Mouse (Mus musculus) layer of hippocampus, postnatal 10 days (tissue): ENCODE measurements at regions not wholly inside any gene's neighbourhood (a gene's known extent, or its start where the extent isn't known, plus 50 kb on each side); places are given as distances from the start of the nearest gene placed in this dataset.
"Not testable (repeated sequence)": the region's sequence is repeated elsewhere in the genome, so short reads cannot be mapped to it uniquely, and the experiment has no call there.

ENCODE experiments used
- DNase-seq, 2 experiments: peaks; one replicate each; pipeline ENCODE4 v3.0.0; 2021; ENCODE audit warnings: low spot score in 2 of 2

DNA sequence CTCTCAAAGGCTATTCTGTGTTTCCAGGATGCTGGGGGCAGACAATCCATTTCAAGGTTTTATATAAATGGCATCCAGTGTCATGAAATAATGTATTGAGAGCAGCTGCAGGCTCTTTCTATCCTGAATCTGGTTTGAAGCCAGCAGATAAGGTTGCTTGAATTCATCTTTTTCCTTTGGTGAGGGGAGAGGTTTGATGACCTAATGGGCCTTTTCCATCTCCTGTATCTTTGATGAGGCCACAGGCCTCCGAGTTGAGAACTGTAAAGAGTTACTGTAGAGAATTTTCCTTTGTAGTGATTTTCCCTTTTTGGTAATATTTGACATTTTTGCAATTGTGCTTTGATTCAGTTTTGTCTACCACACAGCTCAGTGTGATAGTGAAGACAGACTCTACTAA lies 458.8 kb upstream of the 1700008P02Rik start:
- DNase-seq: no peak

DNA sequence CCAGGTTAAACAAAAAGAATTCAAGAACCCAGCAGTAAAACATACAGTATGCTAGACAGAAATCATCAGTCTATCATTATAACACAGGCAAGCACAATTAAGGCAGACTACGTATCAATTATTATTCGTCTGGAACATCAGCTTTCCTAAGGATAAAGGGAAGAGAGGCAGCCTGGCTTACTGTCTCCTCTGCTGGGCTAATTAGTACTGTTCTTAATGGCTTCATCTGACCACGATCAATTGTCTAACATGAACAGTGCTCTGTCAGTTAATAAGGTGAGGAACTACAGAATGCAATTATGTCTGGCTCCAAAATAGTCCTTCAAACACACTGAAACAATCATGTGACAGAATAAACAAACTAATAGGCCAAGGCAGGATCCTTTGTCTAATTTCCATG lies 456.6 kb upstream of the 1700008P02Rik start:
- no peak for DNase-seq

DNA sequence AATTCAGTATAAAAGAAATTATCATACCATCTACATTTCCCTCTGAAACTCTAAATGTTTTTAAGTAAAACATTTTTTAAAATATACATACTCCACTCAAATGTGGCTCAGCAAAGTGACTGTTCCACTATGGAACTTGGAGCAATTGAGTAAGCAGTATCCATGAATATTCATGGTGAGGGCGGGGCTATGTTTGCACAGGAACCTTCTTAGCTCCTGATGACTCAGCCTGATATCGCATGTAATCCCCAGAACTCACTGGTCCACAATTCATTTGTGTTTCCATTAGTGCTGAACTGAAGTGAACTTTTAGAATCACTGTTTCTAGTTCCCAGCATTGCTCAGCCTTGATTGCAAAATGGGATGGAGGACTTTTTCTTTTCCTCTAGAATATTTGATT lies 454.2 kb upstream of the 1700008P02Rik start:
- no peak for DNase-seq

DNA sequence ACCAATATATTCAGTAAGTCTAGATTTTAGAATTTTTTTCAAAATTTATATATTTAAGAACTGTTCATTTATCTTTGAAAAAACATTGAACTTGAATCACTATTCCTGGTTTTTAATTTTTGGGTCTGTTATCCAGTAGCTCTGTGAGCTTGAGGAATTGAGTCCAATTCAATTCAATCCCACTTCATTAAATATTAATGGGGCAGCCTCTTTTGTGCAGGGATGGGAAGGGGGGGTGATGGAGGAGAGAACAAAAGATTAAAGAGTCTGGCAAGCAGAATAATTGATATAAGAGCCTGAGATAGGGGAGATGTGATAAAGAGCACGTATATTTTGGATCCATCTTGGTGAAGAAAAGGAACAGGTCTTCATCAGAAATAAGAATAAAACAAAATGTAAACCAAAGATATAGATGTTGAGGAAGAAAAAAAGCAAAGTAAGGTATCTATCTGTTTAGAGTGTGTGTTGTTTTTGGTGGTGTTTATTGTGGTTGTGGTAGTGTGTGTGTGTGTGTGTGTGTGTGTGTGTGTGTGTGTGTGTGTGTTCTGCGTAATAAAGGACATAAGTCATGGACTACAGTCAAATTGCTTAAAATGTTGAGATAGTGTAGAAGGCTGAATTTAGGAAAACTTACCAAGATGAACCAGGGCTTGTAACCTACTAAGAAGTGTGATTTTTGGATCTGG lies 421.3 kb upstream of the 1700008P02Rik start:
- no peak for DNase-seq

DNA sequence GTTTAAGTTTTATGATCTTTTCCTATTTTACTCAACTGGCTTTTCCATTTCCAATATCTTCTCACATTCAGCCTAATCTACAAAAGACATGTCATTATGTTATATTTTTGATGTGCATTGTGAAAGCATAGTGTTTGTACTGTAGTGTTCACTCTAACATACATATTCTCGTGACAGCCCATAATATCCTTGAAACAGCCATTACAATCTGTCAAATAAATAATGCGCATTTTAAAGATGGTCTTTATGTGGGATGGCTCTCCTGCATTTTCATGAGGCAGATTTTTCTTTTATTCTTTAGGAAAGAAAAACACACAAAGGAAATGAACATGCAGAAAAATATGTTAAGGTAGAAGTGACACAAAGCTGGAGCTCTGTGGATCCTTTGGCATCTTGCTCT lies 415.6 kb upstream of the 1700008P02Rik start:
- no peak for DNase-seq

DNA sequence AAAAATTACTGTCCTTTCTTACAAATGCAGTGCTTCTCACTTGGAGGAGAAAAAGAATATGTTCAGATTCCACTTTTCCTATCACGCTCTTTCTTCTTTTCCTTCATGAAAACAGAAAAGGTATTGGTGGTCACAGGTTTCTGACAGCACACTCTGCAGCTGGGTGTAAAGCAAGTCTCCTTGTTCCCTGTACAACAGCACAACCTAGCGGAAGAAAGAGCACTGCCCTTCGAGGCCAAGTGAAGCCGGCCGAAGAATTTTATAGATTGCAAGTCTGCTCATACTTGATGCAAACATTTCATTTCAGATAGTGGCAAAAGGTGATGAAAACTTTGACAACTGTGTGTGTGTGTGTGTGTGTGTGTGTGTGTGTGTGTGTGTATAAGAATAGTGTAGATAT lies 407.6 kb upstream of the 1700008P02Rik start:
- DNase-seq: peak; percentile 25 to 56

DNA sequence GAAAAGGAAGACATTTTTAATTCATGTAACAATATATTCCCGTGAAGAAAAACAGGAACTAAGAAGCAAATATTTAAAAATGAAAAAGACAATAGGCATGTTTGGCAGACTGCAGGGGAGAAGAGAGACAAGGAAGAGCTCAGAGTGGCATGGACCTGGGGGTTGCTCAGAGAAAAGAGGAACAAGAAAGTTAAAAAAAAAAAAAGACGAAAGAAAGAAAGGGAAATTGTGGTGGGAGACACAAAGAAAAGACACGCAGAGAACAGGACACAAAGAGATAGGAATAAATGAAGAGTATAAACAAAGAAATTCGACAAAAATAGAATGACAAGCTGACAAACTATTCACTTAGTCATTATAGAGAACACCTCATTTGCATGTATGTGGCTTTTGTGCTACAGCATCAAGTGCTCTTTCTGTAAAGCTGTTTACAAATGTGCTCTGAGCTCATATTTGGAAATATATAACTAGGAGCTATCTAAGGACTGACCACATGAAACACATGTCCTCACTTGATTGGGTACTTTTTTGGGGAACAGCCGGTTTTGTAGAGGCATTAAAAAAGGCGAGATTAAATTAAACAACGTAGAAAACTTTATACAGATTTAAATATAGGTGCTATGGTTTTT lies 394.2 kb upstream of the 1700008P02Rik start:
- DNase-seq: no peak

DNA sequence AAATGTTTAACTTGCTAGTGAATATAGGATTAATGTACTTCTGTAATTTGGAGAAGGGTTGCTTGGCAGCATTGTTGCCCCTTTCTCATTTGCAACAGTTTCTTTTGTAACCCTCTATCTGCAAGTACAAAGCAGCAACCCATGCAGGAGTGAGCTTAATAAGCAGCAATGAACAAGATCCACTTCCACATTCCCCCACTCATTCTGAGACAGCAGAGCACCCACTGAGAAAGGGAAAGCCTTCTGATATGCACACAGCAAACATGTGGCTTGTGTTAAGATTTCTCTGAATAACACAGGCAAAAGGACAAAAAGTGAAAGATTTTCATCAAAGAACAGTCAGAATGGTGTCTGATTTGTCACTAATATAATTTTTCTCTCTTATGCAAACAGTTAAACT lies 393.3 kb upstream of the 1700008P02Rik start:
- no peak for DNase-seq

DNA sequence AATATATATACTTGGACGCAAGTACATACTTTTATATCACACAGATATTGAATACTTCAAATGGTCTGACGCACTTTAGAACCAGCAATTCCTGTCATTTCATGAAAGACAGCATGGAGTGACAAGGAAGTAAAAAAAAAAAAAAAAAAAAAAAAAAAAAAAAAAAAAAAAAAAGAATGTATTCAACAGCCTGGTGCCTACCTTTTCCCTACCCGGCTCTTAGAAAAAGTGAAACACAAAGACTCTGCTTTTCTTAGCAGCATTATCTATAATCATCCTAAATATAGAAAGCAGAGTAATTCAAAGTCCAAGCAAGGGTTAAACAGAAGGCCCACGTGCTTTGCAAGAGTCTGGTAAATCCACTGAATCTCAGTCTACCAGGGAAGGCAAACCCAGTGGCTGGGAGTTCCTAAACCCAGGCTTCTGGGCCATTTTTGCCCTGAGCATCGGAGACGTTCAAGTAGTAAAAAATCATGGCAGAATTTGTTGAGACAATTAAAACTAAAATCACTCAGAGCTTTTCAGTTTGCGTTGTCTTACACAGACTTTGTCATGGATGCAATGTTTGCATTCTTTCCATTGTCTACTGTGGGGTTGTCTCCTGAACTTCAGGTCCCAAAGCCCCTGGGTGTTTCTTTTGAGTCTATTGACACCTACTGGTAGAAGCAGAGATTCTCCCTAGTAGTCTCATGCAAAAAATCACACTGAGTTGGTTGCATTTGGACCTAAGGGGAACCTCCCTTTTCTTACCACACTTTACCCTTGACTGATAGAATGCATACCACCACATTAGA lies 390.2 kb upstream of the 1700008P02Rik start:
- DNase-seq: no peak

DNA sequence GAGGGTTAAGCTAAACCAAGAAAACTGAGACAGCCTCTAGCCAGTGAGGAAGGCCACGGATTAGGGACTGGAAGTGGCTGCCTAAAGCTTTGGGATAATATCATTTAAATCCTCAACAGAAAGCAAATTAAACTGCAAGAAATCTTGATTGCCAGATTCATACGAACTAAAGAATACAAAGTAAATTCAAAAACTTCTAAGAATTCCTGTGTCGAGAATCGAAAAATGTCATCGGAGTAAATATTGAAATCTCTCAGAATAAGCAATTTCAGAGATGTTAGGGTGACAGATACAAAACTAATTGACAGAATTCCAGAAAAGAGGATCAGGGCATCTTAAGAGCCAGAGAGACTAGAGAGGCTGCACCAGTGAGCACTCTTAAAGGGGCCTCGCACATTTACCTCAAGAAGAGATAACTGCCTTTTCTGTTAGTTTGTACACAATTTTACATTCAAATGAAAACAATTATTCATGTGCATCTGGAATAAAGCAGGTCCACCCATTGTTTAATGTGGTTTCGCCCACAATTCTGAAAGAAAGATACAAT lies 388.5 kb upstream of the 1700008P02Rik start:
- DNase-seq: no peak

DNA sequence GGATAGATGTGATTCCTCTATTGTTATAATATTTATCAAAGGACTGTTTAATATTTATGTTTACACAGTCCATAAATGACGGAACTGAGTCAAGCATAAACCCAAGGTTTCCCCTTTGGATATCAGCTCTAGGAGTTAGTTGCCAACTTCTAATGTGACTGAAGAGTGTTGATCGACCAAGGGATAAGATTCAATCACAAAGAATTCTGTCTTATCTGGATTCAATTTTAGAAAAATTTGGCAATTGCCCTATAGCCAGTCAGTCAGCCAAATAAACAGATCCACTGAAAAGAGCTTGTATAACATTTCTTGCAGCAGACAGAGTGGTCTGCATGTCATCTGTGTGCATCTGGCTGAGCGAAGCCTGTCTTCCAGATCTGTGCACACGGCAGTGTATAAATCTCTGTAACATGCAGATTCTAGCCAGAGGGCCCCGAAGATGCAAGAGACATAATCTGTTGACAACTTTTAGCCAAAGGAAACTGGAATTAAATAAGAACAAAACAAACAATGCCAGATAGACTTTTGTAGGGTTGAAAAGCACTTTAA lies 387.6 kb upstream of the 1700008P02Rik start:
- DNase-seq: no peak

DNA sequence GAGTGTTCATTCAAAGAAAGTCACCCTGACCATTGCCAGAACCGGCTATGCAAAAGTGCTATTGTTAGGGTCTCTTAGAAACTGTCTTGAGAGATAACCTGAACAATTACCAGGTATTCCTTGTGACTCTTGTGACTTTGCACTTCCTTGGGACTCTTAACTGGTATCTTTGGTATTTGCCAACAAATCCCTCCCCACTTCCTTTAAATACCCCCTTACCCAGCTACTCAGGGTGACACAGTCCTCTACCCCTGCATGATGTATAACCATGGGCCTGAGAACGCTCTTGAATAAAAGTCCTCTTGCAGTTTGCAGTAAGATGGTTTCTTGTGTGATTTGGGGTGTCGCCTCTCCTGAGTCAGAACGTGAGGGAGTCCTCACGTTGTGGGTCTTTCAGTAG lies 371.5 kb upstream of the 1700008P02Rik start:
- DNase-seq: not testable (repeated sequence)

DNA sequence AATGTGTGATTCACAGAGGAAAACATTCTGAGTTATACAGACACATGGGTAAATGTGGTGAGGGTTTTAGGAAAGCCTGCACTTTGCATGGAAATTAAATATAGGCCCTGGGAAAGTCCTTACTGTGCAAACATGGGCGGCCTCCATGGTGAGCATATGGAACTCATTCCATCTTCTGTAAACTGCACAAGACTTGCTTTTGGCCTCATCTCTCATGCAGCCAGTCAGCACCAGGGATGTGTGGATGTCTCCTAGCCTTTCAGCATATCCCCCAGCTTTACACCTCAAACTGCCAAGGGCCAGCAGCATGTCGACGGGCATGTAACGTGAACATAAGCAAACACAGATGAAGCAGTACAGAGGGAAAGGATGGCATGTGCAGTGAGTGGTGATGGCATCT lies 364.7 kb upstream of the 1700008P02Rik start:
- no peak for DNase-seq

DNA sequence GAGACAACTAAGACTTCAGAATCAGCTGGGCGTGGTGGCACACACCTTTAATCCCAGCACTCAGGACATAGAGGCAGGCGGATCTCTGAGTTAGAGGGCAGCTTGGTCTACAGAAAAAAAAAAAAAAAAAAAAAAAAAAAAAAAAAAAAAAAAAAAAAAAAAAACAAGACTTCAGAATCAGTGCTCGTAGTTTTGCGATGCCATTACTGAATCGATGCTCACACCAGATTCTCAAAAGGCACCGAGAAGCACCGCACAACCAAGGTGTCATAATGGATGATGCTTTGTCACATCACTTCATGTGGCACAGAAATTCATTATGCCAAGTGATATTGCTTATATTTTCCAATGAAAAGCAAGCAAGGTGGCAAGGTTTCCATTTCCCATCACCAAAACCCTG lies 337.4 kb upstream of the 1700008P02Rik start:
- DNase-seq: no peak

DNA sequence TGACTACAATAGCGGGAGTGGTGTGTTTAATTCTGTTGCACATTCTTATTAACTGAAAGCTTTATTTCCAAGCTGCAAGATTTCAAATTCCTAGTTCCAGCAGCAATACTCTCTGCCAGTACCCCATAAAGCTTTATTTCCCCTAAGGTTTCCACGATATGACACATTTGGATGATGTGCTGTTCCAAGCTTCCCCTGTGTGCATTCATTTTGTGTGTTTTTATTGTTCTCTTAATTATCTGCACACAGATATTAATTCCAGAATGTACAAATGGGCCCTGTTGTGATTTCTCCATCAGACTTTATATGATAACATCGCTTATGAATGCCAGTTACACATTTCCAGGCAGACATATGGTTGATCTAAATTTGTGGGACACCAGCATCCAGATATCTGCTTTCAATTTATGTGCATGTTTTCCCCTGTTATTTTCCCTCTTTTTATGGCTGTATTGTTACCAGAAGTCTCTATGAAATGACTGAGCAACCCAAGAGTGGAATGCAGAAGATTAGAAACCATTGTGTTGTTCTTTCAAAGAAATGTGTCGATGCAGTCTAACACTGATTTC lies 312.4 kb upstream of the 1700008P02Rik start:
- DNase-seq: no peak

DNA sequence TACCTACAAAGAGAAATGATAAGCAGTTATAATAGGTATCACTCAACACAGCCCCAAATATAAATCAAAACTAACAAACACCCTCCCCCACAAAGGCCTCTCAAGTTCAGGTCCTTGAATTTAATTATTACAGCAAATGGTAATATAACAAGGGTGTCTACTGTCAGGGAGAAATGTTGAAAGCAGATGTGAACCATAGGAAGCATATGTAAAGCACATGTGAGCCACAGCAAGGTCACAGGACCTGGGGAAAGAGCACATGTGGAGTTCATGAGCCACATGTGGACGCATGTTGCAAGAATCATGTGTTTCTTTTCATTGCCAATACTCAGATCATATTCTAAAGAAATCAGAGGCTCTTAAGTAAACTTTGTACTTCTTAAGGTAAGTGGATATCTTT lies 306.5 kb upstream of the 1700008P02Rik start:
- DNase-seq: no peak

DNA sequence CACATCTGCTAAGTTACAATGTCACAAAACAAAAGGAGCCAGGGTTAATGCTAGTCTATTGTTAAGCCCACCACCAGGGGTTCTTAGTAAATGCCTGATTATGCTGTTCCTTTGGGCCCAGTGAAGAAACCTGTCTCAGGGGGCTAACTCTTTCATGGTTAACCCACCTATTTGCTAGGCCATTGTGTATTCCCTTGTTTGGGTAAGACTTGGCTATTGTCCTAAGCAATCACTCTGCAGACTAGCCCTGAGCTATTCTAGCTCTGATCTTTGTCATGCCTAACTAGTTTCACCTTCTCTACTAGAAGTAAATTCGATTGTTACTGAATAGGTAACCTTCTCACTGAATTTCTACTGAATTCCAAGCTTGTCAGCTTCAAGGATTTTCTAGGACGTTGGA lies 302.4 kb upstream of the 1700008P02Rik start:
- DNase-seq: not testable (repeated sequence)

DNA sequence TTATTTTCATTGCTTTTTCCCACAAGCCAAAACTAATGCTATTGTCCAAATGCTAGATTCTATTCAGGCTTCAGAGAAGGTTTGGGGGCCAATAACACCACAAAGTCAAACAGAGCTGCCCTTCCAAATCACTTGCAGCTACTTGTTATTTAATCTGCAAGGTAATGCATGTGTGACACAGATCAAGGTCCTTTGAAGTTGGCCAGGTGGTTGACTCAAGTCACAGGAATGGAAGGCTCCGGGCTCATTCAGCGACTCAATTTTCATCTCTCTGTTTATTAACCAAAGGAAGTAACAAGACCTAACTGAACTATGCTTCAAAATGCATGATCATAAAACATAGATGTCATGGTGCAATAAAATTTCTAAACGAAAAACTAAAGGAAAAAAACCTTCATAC lies 300.0 kb upstream of the 1700008P02Rik start:
- no peak for DNase-seq

DNA sequence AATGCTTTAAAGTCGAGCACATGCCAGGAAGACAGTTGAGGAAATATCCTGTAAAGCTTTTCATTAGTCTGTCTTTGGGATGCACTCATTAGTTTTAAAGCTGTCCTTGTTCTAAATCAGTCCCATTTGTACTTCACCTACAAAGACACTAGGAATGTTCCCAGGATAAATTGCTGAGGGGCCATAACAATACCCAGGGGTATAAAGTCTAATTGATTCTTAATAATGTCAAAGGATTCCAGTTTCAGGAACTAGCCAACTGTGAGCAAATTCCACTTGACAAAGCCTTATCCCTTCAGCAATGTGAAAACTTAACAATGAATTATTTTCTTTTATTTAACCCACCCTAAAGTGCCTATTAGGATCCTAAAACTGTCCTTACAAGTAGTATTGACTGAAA lies 267.7 kb upstream of the 1700008P02Rik start:
- DNase-seq: no peak

DNA sequence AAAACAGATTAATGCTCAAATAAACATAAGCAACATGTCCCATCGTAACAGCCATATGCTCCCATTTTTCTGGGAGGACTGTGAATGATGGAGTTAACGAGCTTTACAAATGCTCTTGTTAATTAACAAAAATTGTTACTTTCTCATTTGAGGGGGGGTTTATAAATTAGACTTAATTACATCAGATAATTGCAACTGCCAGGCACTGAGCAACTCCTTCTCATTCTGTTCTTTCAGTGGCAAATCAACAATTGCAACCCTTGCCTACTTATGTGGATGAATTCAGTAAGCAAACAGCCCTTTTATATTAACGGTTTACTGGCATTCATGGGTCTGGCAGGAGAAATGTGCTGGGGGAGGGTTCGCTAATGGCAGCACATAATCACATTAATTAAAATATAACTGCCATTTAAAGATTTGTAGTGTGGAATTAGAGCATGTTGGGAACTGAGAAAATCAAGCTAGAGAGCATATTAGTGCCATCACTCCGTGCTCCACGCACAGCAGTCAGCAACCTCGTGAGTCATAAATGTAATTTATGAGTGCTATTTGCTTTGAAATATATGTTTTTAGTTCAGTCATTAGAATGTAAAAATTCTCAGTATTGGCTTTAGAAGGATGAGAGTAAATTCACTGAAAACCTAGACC lies 266.9 kb upstream of the 1700008P02Rik start:
- no peak for DNase-seq
